Mouse (Mus musculus): Measurements from ENCODE around the gene Trp53. TPM values are rescaled to one million over a fixed set of nuclear protein-coding genes. Genes with fewer than 3 reads are reported as not detected.
"Not testable (repeated sequence)": the region's sequence is repeated elsewhere in the genome, so short reads cannot be mapped to it uniquely, and the experiment has no call there.

Trp53 gene
- 32.6 and 33.5 TPM in 2 replicates for polyA plus RNA-seq (2015; fragmentation: Nextera tagmentation; extraction: Ambion mirVana)

DNA sequence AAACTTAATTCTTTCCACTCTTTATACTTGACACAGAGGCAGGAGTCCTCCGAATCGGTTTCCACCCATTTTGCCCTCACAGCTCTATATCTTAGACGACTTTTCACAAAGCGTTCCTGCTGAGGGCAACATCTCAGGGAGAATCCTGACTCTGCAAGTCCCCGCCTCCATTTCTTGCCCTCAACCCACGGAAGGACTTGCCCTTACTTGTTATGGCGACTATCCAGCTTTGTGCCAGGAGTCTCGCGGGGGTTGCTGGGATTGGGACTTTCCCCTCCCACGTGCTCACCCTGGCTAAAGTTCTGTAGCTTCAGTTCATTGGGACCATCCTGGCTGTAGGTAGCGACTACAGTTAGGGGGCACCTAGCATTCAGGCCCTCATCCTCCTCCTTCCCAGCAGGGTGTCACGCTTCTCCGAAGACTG is at the start of gene Trp53, which contains the start of gene Wrap53:
Gene Trp53 (plus strand): TSS at position 269 of the 424 bp plus-strand sequence.
Gene Wrap53 (minus strand): TSS at position 165 of the 424 bp plus-strand sequence.
- Histone ChIP-seq H3K36me3 (replicated peaks; ENCODE audit: insufficient read depth, low read length) (peaks cover 14% of the 10 kb centered on the region; the same call in 1 of the 2 replicates), H3K4me3 (ENCODE audit: low read depth, low read length) (peak within 1 kb of the TSS; percentile 82), H3K27me3 (ENCODE audit: insufficient read depth, low read length) (no peaks in the 10 kb centered on the region), H3K9me3 (ENCODE audit: low read length) (no peaks in the 10 kb centered on the region), H3K4me2 (ENCODE audit: low read depth, low read length) (peak within 1 kb of the TSS; percentile 91), H3K4me1 (ENCODE audit: insufficient read depth) (peaks cover 33% of the 10 kb centered on the region), H3K27ac (ENCODE audit: low read depth) (peak within 1 kb of the TSS; percentile 98), H3K9ac (replicated peaks) (peak within 1 kb of the TSS; percentile 90)
- TF ChIP-seq EP300 (IDR thresholded peaks at IDR 0.05; ENCODE audit: low read depth): 0 out of 2 replicates have a peak, but pooled peaks have one; percentile 7
- no peak for TF ChIP-seq CTCF (IDR thresholded peaks at IDR 0.05; ENCODE audit: low read depth)
- under 1% methylated on average over 13 of the region's 13 CpGs for WGBS (ENCODE audit: insufficient replicate concordance)
- ATAC-seq (peak; percentile 58), DNase-seq (peak; percentile 91)

DNA sequence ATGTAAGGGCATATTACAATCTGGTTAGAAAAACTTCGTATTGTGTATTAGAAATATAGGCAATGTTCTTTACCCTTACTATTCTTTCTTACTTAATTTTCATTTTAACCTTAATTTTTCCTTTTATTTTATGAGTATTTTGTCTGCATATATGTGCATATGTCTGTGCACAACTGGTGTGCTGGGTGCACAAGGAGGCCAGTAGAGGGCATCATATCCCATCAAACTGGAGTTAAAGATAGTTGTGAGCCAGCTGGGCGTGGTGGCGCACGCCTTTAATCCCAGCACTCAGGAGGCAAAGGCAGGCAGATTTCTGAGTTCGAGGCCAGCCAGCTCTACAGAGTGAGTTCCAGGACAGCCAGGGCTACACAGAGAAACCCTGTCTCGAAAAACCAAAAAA is 49.4 kb upstream of the Trp53 start:
- H3K36me3 ChIP-seq (replicated peaks; ENCODE audit: insufficient read depth, low read length); H3K4me2 ChIP-seq (ENCODE audit: low read depth, low read length); H3K9me3 ChIP-seq (ENCODE audit: low read length); ATAC-seq; H3K4me3 ChIP-seq (ENCODE audit: low read depth, low read length); H3K4me1 ChIP-seq (ENCODE audit: insufficient read depth); DNase-seq; H3K27ac ChIP-seq (ENCODE audit: low read depth); H3K9ac ChIP-seq (replicated peaks); H3K27me3 ChIP-seq (ENCODE audit: insufficient read depth, low read length): not testable (repeated sequence)
- 79% methylated on average over 6 of the region's 6 CpGs for WGBS (ENCODE audit: insufficient replicate concordance)
- peak; percentile 39 for TF ChIP-seq CTCF (IDR thresholded peaks at IDR 0.05; ENCODE audit: low read depth)

DNA sequence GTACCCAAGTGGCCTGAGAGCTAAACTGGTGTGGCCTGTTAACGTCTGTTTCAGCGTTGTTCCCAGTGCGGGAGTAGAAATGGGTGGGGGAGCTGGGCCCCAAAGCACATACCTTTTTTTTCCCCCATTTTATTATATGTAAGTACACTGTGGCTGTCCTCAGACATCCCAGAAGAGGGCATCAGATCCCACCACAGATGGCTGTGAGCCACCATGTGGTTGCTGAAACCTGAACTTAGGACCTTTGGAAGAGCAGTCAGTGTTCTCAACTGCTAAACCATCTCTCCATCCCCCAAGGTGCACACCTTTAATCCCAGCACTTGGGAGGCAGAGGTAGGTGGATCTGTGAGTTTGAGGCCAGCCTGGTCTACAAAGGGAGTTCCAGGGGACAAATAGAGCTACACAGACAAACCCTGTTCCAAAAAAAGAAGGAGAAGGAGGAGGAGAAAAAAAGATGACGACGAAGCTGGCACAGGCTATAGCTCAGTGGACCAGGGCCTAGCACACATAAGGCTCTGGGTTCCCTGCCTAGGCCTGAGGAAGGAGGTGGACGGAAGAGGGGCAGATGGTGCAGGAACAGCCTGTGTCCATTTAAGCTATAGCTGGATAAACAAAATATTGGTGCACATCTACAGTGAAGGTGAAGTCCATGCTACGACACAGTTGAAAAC is 47.5 kb upstream of the Trp53 start:
- DNase-seq (no peak), ATAC-seq (no peak)
- Histone ChIP-seq H3K4me3 (ENCODE audit: low read depth, low read length) (no peak overlapping the region), H3K4me2 (ENCODE audit: low read depth, low read length) (no peak overlapping the region), H3K9me3 (ENCODE audit: low read length) (no peaks in the 10 kb centered on the region), H3K36me3 (replicated peaks; ENCODE audit: insufficient read depth, low read length) (no peaks in the 10 kb centered on the region), H3K27ac (ENCODE audit: low read depth) (no peak overlapping the region), H3K27me3 (ENCODE audit: insufficient read depth, low read length) (peaks cover 6% of the 10 kb centered on the region; the same call in 1 of the 2 replicates), H3K9ac (replicated peaks) (no peak overlapping the region), H3K4me1 (ENCODE audit: insufficient read depth) (no peaks in the 10 kb centered on the region)
- 76% methylated on average over 7 of the region's 7 CpGs for WGBS (ENCODE audit: insufficient replicate concordance)
- peak; percentile 35 for TF ChIP-seq CTCF (IDR thresholded peaks at IDR 0.05; ENCODE audit: low read depth)
- no peak for TF ChIP-seq EP300 (IDR thresholded peaks at IDR 0.05; ENCODE audit: low read depth)

DNA sequence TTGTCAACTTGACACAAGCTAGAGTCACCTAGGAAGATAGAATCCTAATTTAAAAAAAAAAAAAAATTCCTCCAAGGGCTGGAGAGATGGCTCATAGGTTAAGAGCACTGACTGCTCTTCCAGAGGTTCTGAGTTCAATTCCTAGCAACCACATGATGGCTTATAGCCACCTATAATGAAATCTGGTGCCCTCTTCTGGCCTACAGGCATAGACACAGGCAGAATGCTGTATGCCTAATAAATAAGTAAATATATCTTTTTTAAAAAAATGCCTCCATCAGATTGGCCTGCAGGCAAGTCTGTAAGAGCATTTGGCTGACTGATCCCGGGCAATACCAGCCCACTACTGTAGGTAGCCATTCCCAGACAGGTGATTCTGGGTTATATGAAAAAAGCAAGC is 45.2 kb upstream of the Trp53 start:
- DNase-seq (no peak), ATAC-seq (no peak)
- no peaks in the 10 kb centered on the region for H3K36me3 ChIP-seq (replicated peaks; ENCODE audit: insufficient read depth, low read length)
- no peaks in the 10 kb centered on the region for H3K27me3 ChIP-seq (ENCODE audit: insufficient read depth, low read length)
- H3K9ac ChIP-seq (replicated peaks): no peak overlapping the region
- H3K4me1 ChIP-seq (ENCODE audit: insufficient read depth): peaks cover 4% of the 10 kb centered on the region
- WGBS (ENCODE audit: insufficient replicate concordance): 60% methylated on average over 1 of the region's 1 CpGs
- H3K4me3 ChIP-seq (ENCODE audit: low read depth, low read length): no peak overlapping the region
- H3K9me3 ChIP-seq (ENCODE audit: low read length): no peaks in the 10 kb centered on the region
- no peak overlapping the region for H3K27ac ChIP-seq (ENCODE audit: low read depth)
- TF ChIP-seq EP300 (IDR thresholded peaks at IDR 0.05; ENCODE audit: low read depth) (no peak), CTCF (IDR thresholded peaks at IDR 0.05; ENCODE audit: low read depth) (peak; percentile 43)
- H3K4me2 ChIP-seq (ENCODE audit: low read depth, low read length): no peak overlapping the region

DNA sequence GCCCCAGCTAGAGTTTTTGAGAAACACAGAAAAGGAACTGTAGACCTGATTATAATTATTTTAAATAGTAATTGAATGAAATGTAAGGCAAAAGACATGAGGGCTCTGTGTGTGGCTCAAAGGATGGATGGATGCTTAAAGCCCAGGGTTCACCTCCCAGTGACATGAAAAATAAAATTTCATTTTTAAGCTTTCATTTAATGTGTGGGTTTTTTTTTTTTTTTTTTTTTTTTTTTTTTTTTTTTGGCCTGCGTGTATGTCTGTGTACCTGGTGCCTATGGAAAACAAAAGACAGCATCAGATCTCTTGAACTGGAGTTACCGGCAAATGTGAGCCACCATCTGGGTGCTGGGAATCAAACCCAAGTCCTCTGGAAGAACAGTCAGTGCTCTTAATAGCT is 39.5 kb upstream of the Trp53 start:
- no peak for ATAC-seq
- no peak overlapping the region for H3K4me2 ChIP-seq (ENCODE audit: low read depth, low read length)
- WGBS (ENCODE audit: insufficient replicate concordance): 88% methylated on average over 2 of the region's 2 CpGs

DNA sequence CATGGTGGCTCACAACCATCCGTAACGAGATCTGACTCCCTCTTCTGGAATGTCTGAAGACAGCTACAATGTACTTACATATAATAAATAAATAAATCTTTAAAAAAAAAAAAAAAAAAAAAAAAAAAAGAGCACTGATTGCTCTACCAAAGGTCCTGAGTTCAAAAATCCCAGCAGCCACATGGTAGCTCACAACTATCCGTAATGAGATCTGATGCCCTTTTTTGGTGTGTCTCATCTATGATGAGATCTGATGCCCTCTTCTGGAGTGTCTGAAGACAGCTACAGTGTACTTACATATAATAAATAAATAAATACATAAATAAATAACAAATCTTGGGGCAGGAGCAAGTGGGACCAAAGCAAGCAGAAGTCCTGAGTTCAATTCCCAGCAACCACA is 38.4 kb upstream of the Trp53 start:
- not testable (repeated sequence) for ATAC-seq; DNase-seq; H3K27ac ChIP-seq (ENCODE audit: low read depth); H3K4me1 ChIP-seq (ENCODE audit: insufficient read depth); H3K4me2 ChIP-seq (ENCODE audit: low read depth, low read length); H3K27me3 ChIP-seq (ENCODE audit: insufficient read depth, low read length); H3K9me3 ChIP-seq (ENCODE audit: low read length); H3K9ac ChIP-seq (replicated peaks); H3K4me3 ChIP-seq (ENCODE audit: low read depth, low read length); H3K36me3 ChIP-seq (replicated peaks; ENCODE audit: insufficient read depth, low read length)
- WGBS (ENCODE audit: insufficient replicate concordance): 58% methylated on average over 1 of the region's 3 CpGs

More for the DNA sequence above, 39.5 kb upstream of the Trp53 start:
- Histone ChIP-seq H3K9ac (replicated peaks) (no peak overlapping the region), H3K27ac (ENCODE audit: low read depth) (no peak overlapping the region), H3K27me3 (ENCODE audit: insufficient read depth, low read length) (no peaks in the 10 kb centered on the region), H3K36me3 (replicated peaks; ENCODE audit: insufficient read depth, low read length) (no peaks in the 10 kb centered on the region), H3K4me1 (ENCODE audit: insufficient read depth) (peaks cover 4% of the 10 kb centered on the region), H3K9me3 (ENCODE audit: low read length) (no peaks in the 10 kb centered on the region), H3K4me3 (ENCODE audit: low read depth, low read length) (no peak overlapping the region)
- TF ChIP-seq EP300 (IDR thresholded peaks at IDR 0.05; ENCODE audit: low read depth): no peak
- no peak for TF ChIP-seq CTCF (IDR thresholded peaks at IDR 0.05; ENCODE audit: low read depth)
- DNase-seq: no peak

All from liver, postnatal 0 days (tissue).